ENCODE assay signal across 17 mouse cellular contexts in genomic region chr16:40593161-40593560, GRCm38 (mm10).
"Had no signal": no experiment of that assay in that cellular context is flagged by ENCODE, and none has a peak within 500 bp of the region (broad histone marks: within the 10 kb centered on the region; RNA-seq: fewer than 3 reads in every experiment).

No protein-coding gene starts in this region.

- H3K4me3 ChIP-seq: midbrain, embryonic 13.5 days; midbrain, embryonic 15.5 days; neural tube, embryonic 13.5 days had no signal

- ATAC-seq: midbrain, embryonic 13.5 days; midbrain, embryonic 15.5 days had no signal

- H3K27me3 ChIP-seq: midbrain, embryonic 13.5 days; midbrain, embryonic 15.5 days; neural tube, embryonic 13.5 days had no signal

- H3K4me2 ChIP-seq: lung, embryonic 14.5 days; midbrain, embryonic 11.5 days; midbrain, embryonic 13.5 days; midbrain, embryonic 15.5 days; neural tube, embryonic 13.5 days had no signal

- DNase-seq: lung, adult 18-20 months; lung, embryonic 14.5 days; lung, postnatal 10 days; lung, postnatal 4 days; retina, postnatal 1 day; right cerebral cortex, adult 18-20 months; right cerebral cortex, postnatal 25 days; right cerebral cortex, postnatal 4 days; spleen, adult 18-20 months; thymus, adult 18-20 months; thymus, postnatal 14 days; thymus, postnatal 36 days had no signal

- H3K9me3 ChIP-seq: midbrain, embryonic 13.5 days; midbrain, embryonic 15.5 days; neural tube, embryonic 13.5 days had no signal

- H3K36me3 ChIP-seq: midbrain, embryonic 13.5 days; midbrain, embryonic 15.5 days; neural tube, embryonic 13.5 days had no signal

- H3K27ac ChIP-seq: liver, embryonic 14.5 days; midbrain, embryonic 13.5 days; midbrain, embryonic 15.5 days; neural tube, embryonic 13.5 days had no signal

- H3K9ac ChIP-seq: liver, embryonic 14.5 days; lung, embryonic 14.5 days; midbrain, embryonic 13.5 days; midbrain, embryonic 15.5 days; neural tube, embryonic 13.5 days had no signal
